Mouse (Mus musculus) testis, adult 2 months (tissue): ENCODE data around the gene Khdc4. TPM values are rescaled to one million over a fixed set of nuclear protein-coding genes. Genes with fewer than 3 reads are reported as not detected.

Experiments
- H3K27ac ChIP-seq: fragments of 200-500 bp; 2 replicates; pipeline ENCODE4 v1.5.1; 2012; ENCODE audit warnings: low read depth, low read length; ENCODE audit not compliant: control insufficient read depth, insufficient read depth
- H3K27me3 ChIP-seq: fragments of 200-500 bp; 2 replicates; pipeline ENCODE4 v1.6.1; 2012; ENCODE audit warnings: mild to moderate bottlenecking, low read length, moderate library complexity; ENCODE audit not compliant: control insufficient read depth, insufficient read depth
- H3K36me3 ChIP-seq: fragments of 200-500 bp; 2 replicates; pipeline ENCODE4 v1.6.1; 2012; ENCODE audit warnings: mild to moderate bottlenecking, low read length; ENCODE audit not compliant: control insufficient read depth, insufficient read depth
- H3K4me1 ChIP-seq: fragments of 200-500 bp; 2 replicates; pipeline ENCODE4 v1.6.1; 2012; ENCODE audit warnings: low read length; ENCODE audit not compliant: control insufficient read depth, insufficient read depth
- H3K4me3 ChIP-seq: fragments of 200-500 bp; 2 replicates; pipeline ENCODE4 v1.5.1; 2012; ENCODE audit warnings: low read depth, mild to moderate bottlenecking, low read length, moderate library complexity, mixed read lengths; ENCODE audit not compliant: control insufficient read depth
- CTCF ChIP-seq: fragments of 200-500 bp; IDR thresholded peaks from 2 replicates; pipeline ENCODE4 v1.5.1; 2012; ENCODE audit warnings: low read depth, mild to moderate bottlenecking, inconsistent platforms, low read length, moderate library complexity; ENCODE audit not compliant: control insufficient read depth, insufficient read depth, insufficient replicate concordance
- POLR2A ChIP-seq: fragments of 200-500 bp; IDR thresholded peaks from 2 replicates; pipeline ENCODE4 v1.6.1; 2012; ENCODE audit warnings: low read depth, mild to moderate bottlenecking, inconsistent platforms, low read length, moderate library complexity; ENCODE audit not compliant: control insufficient read depth
- polyA plus RNA-seq: library from polyadenylated mRNA; depleted of rRNA; stranded (reverse); fragments of >200 nt; gene quantifications from 2 replicates; pipeline ENCODE4 v1.2.3, GENCODE M21; 2012

The Khdc4 gene
- polyA plus RNA-seq, 1 experiment: 28.7 TPM

DNA sequence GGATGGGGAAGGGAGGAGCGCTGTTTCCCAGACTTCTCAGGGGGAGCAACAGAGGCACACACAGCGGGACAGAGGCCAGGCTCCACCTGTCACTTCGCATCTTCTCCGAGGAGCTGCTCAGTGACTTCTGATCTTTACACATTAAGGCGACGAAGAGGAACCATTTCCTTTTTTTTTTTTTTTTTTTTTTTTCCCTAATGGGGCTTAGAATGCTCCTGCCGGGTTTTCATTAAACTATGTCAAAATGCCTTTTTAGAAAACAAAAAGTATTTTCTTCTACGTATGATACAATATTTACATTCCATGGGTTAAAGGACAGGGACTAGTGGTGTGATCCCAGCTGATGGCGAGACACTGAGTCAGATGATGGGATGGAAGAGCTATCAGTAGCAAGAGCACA is 59.9 kb downstream of the Khdc4 start:
- Histone ChIP-seq H3K27me3 (no peaks in the 10 kb centered on the region), H3K4me3 (no peak overlapping the region), H3K36me3 (peaks cover 4% of the 10 kb centered on the region; the same call in 1 of the 2 replicates), H3K27ac (no peak overlapping the region), H3K4me1 (no peaks in the 10 kb centered on the region)
- TF ChIP-seq POLR2A (no peak), CTCF (no peak)

GRCm38 (mm10) chr3:88746139-88746870 is 60.7 kb downstream of the Khdc4 start:
- Histone ChIP-seq H3K27ac (no peak overlapping the region), H3K4me3 (no peak overlapping the region), H3K36me3 (peaks cover 4% of the 10 kb centered on the region; the same call in 1 of the 2 replicates), H3K27me3 (no peaks in the 10 kb centered on the region), H3K4me1 (no peaks in the 10 kb centered on the region)
- TF ChIP-seq POLR2A: no peak
- no peak for TF ChIP-seq CTCF

DNA sequence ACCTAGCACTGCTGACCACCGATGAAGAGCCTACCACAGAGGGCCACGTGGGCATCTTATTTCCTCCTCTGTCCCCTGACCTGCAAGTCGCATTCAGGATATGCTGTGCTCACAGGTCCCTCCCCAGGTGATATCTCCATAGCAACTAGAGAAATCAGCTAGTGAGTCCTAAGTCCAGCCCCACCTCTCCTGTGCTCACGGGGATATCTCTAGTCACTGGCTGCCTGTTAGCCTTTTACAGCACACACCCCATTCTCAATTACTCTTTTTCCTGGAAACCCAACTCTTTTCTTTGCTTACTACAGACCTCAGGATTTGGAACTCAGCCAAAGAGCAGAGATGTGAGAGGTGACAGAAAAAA is 61.2 kb downstream of the Khdc4 start:
- no peaks in the 10 kb centered on the region for H3K27me3 ChIP-seq
- H3K27ac ChIP-seq: no peak overlapping the region
- TF ChIP-seq CTCF: no peak
- TF ChIP-seq POLR2A: no peak
- H3K4me1 ChIP-seq: no peaks in the 10 kb centered on the region
- no peak overlapping the region for H3K4me3 ChIP-seq
- H3K36me3 ChIP-seq: peaks cover 4% of the 10 kb centered on the region; the same call in 1 of the 2 replicates

DNA sequence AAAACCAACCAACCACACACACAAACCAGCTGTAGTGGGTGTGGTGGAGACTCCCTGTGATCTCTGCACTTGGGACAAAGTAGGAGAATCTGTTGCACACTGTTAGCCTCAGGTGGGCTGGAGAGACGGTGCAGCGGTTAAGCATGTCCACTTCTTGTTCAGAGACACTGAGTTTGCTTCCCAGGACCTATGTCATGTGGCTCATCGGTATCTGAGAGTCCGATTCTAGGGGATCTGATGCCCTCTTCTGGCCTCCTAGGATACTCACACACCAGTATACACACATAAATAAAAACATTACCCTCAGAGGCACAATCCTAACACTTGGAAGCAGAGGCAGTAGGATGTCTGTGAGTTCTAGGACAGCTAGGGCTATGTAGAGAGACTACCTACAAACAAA is 68.7 kb downstream of the Khdc4 start:
- H3K36me3 ChIP-seq: no peaks in the 10 kb centered on the region; the same call in none of the 2 replicates
- H3K27me3 ChIP-seq: no peaks in the 10 kb centered on the region
- no peak overlapping the region for H3K4me3 ChIP-seq
- no peak for TF ChIP-seq CTCF
- no peak for TF ChIP-seq POLR2A
- peaks cover 3% of the 10 kb centered on the region for H3K4me1 ChIP-seq
- no peak overlapping the region for H3K27ac ChIP-seq

- Histone ChIP-seq H3K4me1 (peaks cover 3% of the 10 kb centered on the region), H3K36me3 (no peaks in the 10 kb centered on the region; the same call in none of the 2 replicates), H3K27ac (no peak overlapping the region), H3K27me3 (no peaks in the 10 kb centered on the region), H3K4me3 (no peak overlapping the region)
- TF ChIP-seq CTCF: no peak
- TF ChIP-seq POLR2A: no peak
Measured at GRCm38 (mm10) chr3:88755541-88755940, 69.9 kb downstream of the Khdc4 start.

- H3K27me3 ChIP-seq: no peaks in the 10 kb centered on the region
- no peak overlapping the region for H3K27ac ChIP-seq
- no peaks in the 10 kb centered on the region; the same call in none of the 2 replicates for H3K36me3 ChIP-seq
- TF ChIP-seq POLR2A (no peak), CTCF (no peak)
- H3K4me3 ChIP-seq: no peak overlapping the region
- peaks cover 3% of the 10 kb centered on the region for H3K4me1 ChIP-seq
Measured at GRCm38 (mm10) chr3:88756276-88756675, 70.7 kb downstream of the Khdc4 start.

DNA sequence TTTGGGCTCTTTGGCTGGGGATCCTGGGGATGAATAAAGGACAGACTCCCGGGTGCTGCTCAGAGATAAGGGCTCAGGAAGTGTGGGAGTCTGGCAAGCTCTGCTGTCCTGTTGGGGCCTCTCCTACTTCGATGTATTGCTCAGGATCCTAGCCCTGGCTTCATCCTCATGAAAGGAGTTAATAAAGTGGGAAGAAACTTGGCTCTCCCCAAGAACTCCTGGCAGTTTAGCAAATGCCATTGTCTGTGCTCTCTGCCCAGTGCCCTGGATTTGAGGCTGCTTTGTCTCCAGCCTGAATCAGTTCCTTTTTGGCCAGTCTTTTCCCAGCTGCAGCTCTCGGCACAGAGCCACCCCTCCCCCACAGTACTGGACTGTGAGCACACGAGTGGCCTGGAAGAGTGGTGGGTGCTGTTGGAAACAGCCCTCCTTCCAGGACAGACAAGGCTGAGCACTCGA is 72.5 kb downstream of the Khdc4 start:
- H3K4me3 ChIP-seq: no peak overlapping the region
- no peaks in the 10 kb centered on the region for H3K27me3 ChIP-seq
- TF ChIP-seq POLR2A: no peak
- TF ChIP-seq CTCF: no peak
- peak overlapping the region; percentile 36 for H3K27ac ChIP-seq
- H3K4me1 ChIP-seq: peaks cover 9% of the 10 kb centered on the region
- H3K36me3 ChIP-seq: no peaks in the 10 kb centered on the region; the same call in none of the 2 replicates

- Histone ChIP-seq H3K27me3 (no peaks in the 10 kb centered on the region), H3K36me3 (no peaks in the 10 kb centered on the region; the same call in 1 of the 2 replicates), H3K4me1 (peaks cover 9% of the 10 kb centered on the region), H3K27ac (no peak overlapping the region), H3K4me3 (no peak overlapping the region; the same call in 1 of the 2 replicates)
- TF ChIP-seq CTCF (no peak), POLR2A (no peak)
Measured at GRCm38 (mm10) chr3:88761619-88762018, 76.0 kb downstream of the Khdc4 start.
